ENCODE assay signal across 15 mouse cellular contexts in genomic region chr16:17244996-17245395, GRCm38 (mm10). TPM values are rescaled to one million over a fixed set of nuclear protein-coding genes. Genes with fewer than 3 reads are reported as not detected.
"Had no signal": no experiment of that assay in that cellular context is flagged by ENCODE, and none has a peak within 500 bp of the region (broad histone marks: within the 10 kb centered on the region; RNA-seq: fewer than 3 reads in every experiment).

No protein-coding gene starts in this region.

- H3K9ac ChIP-seq: liver, postnatal 0 days; lung, embryonic 15.5 days; midbrain, embryonic 13.5 days; midbrain, embryonic 15.5 days; neural tube, embryonic 12.5 days had no signal

- H3K27me3 ChIP-seq: lung, embryonic 15.5 days; megakaryocyte, embryonic 14.5 days; midbrain, embryonic 13.5 days; midbrain, embryonic 15.5 days; neural tube, embryonic 12.5 days had no signal

- H3K36me3 ChIP-seq: lung, embryonic 15.5 days; midbrain, embryonic 13.5 days; midbrain, embryonic 15.5 days; neural tube, embryonic 12.5 days had no signal

- H3K9me3 ChIP-seq: lung, embryonic 15.5 days; megakaryocyte, embryonic 14.5 days; midbrain, embryonic 13.5 days; midbrain, embryonic 15.5 days; neural tube, embryonic 12.5 days had no signal

- DNase-seq: liver, postnatal 0 days; lung, adult 2 months; lung, postnatal 14 days; lung, postnatal 36 days; right cerebral cortex, postnatal 14 days; thymus, adult 2 months; thymus, postnatal 25 days; thymus, postnatal 4 days had no signal

- H3K4me3 ChIP-seq: lung, embryonic 15.5 days; megakaryocyte, embryonic 14.5 days; midbrain, embryonic 13.5 days; midbrain, embryonic 15.5 days; neural tube, embryonic 12.5 days had no signal

- H3K27ac ChIP-seq: lung, embryonic 15.5 days; macrophage; midbrain, embryonic 13.5 days; midbrain, embryonic 15.5 days; neural tube, embryonic 12.5 days had no signal

RNA-seq across cellular contexts. Expression of gene Rimbp3, which starts 36.6 kb away (rescaled TPM):
- polyA plus RNA-seq: liver, postnatal 0 days; lung, postnatal 0 days; macrophage had no signal
